Comparison of ENCODE assay signal across 9 mouse cellular contexts in genomic region chr4:148681429-148681828, GRCm38 (mm10). TPM values are rescaled to one million over a fixed set of nuclear protein-coding genes. Genes with fewer than 3 reads are reported as not detected.
A peak's percentile ranks its signal among the peaks of the same experiment; 100 is the strongest.
DNase-seq lines count a peak whose midpoint lies in the region; ATAC-seq and TF ChIP-seq lines count a peak whose summit lies in the region.
"Had no signal": no experiment of that assay in that cellular context is flagged by ENCODE, and none has a peak within 500 bp of the region (broad histone marks: within the 10 kb centered on the region; RNA-seq: fewer than 3 reads in every experiment).

No protein-coding gene starts in this region.

- no peak overlapping the region for H3K27ac ChIP-seq in cerebellum, adult 2 months (ENCODE audit: insufficient read depth, low read length)
- no peak overlapping the region for H3K27ac ChIP-seq in CH12.LX (ENCODE audit: insufficient read depth, low read depth)
- H3K27ac ChIP-seq in heart, embryonic 14.5 days (replicated peaks in 1 of 2; ENCODE audit: control insufficient read depth in 1 of 2, insufficient read depth in 1 of 2, low read depth in 2 of 2, low read length in 2 of 2), result no peak overlapping the region
- no peak overlapping the region for H3K27ac ChIP-seq in stomach, embryonic 14.5 days (ENCODE audit: low read length)
- H3K27ac ChIP-seq: macrophage had no signal

- peak; percentile 49 for TF ChIP-seq RAD21 in CH12.LX (IDR thresholded peaks at IDR 0.05; ENCODE audit: low read depth, low read length)

- no peak overlapping the region for H3K9ac ChIP-seq in CH12.LX (ENCODE audit: insufficient read depth, low read depth)
- no peak overlapping the region; the same call in 1 of the 2 replicates for H3K9ac ChIP-seq in heart, embryonic 14.5 days (ENCODE audit: low read length)
- H3K9ac ChIP-seq in stomach, embryonic 14.5 days (replicated peaks; ENCODE audit: low read depth, low read length), result no peak overlapping the region

- no peaks in the 10 kb centered on the region for H3K27me3 ChIP-seq in cerebellum, adult 2 months (ENCODE audit: control insufficient read depth, insufficient read depth, low read length)
- peaks cover 51% of the 10 kb centered on the region for H3K27me3 ChIP-seq in CH12.LX (replicated peaks)
- H3K27me3 ChIP-seq in heart, embryonic 14.5 days (ENCODE audit: control insufficient read depth, insufficient read depth, low read length), result no peaks in the 10 kb centered on the region
- no peaks in the 10 kb centered on the region for H3K27me3 ChIP-seq in stomach, embryonic 14.5 days (ENCODE audit: control insufficient read depth, insufficient read depth, low read length)

- in situ Hi-C loops in CH12.LX (cut with MboI; ENCODE audit: low pct_ligation_motif_present, low pct_unique_long_range_greater_than_20kb, low sequenced_read_pairs), result no loop called here

- peak; percentile 18 to 55 for DNase-seq in cerebellum, adult 2 months
- DNase-seq in CH12.LX (ENCODE audit: extremely low read depth), result peak; percentile 52
- DNase-seq in cerebellum, postnatal 10 days, result peak; percentile 81 to 85
- peak; percentile 41 to 51 for DNase-seq in layer of hippocampus, postnatal 36 days
- DNase-seq in mesoderm, embryonic 11.5 days (ENCODE audit: low read depth, low spot score), result peak; percentile 72

- peak; percentile 71 for TF ChIP-seq CTCF in cerebellum, adult 2 months (IDR thresholded peaks at IDR 0.05; ENCODE audit: borderline replicate concordance, insufficient read depth, low read depth, low read length)
- TF ChIP-seq CTCF in CH12.LX (conservative IDR thresholded peaks at IDR 0.05 in 1 of 2, IDR thresholded peaks at IDR 0.05 in 1 of 2; ENCODE audit: low read depth in 2 of 2, low read length in 2 of 2), result peak; percentile 6 to 69; a peak in 2 of 4 replicates

- no peak overlapping the region for H3K4me3 ChIP-seq in cerebellum, adult 2 months (replicated peaks; ENCODE audit: insufficient read depth, low read depth, low read length)
- no peak overlapping the region for H3K4me3 ChIP-seq in CH12.LX (replicated peaks in 1 of 3; ENCODE audit: low read depth in 2 of 3, low read length in 2 of 3, poor library complexity in 1 of 3)
- H3K4me3 ChIP-seq in heart, embryonic 14.5 days (ENCODE audit: control insufficient read depth in 1 of 2, insufficient read depth in 1 of 2, low read depth in 1 of 2, low read length in 2 of 2), result no peak overlapping the region
- H3K4me3 ChIP-seq in stomach, embryonic 14.5 days (ENCODE audit: low read depth, low read length), result no peak overlapping the region

- H3K9me3 ChIP-seq in CH12.LX (replicated peaks; ENCODE audit: low read length), result no peaks in the 10 kb centered on the region
- no peaks in the 10 kb centered on the region for H3K9me3 ChIP-seq in heart, embryonic 14.5 days (ENCODE audit: control insufficient read depth, low read length)
- no peaks in the 10 kb centered on the region for H3K9me3 ChIP-seq in stomach, embryonic 14.5 days (ENCODE audit: control insufficient read depth, low read depth, low read length)

- H3K36me3 ChIP-seq in CH12.LX (replicated peaks in 1 of 2; ENCODE audit: control insufficient read depth in 1 of 2, insufficient read depth in 1 of 2, low read length in 1 of 2), result no peaks in the 10 kb centered on the region
- no peaks in the 10 kb centered on the region for H3K36me3 ChIP-seq in heart, embryonic 14.5 days (ENCODE audit: control insufficient read depth, insufficient read depth, low read length)
- no peaks in the 10 kb centered on the region for H3K36me3 ChIP-seq in stomach, embryonic 14.5 days (ENCODE audit: control insufficient read depth, insufficient read depth, low read length)

- dilution Hi-C loops in CH12.LX (cut with MboI; ENCODE audit: extremely low pct_ligation_motif_present, extremely low pct_unique_long_range_greater_than_20kb, low sequenced_read_pairs), result no loop called here

- ATAC-seq in cerebellum, adult (ENCODE audit: insufficient number of reproducible peaks, low FRiP score, low TSS enrichment), result no peak
- no peak for ATAC-seq in heart, embryonic 14.5 days (ENCODE audit: insufficient number of reproducible peaks, insufficient read depth, low FRiP score, low read depth)
- no peak for ATAC-seq in stomach, embryonic 14.5 days (ENCODE audit: insufficient number of reproducible peaks, insufficient read depth, low FRiP score, low read depth)

- 27% methylated on average over 8 of the region's 8 CpGs for WGBS in cerebellum, adult 2 months
- WGBS in heart, embryonic 14.5 days, result 12% methylated on average over 8 of the region's 8 CpGs
- 18% methylated on average over 8 of the region's 8 CpGs for WGBS in stomach, embryonic 14.5 days

- no peak for TF ChIP-seq EP300 in CH12.LX (IDR thresholded peaks at IDR 0.05; ENCODE audit: low read length)

- H3K79me2 ChIP-seq in CH12.LX (replicated peaks; ENCODE audit: control insufficient read depth, extremely low read depth, insufficient read depth, poor library complexity, severe bottlenecking), result no peaks in the 10 kb centered on the region

- H3K4me2 ChIP-seq in CH12.LX (ENCODE audit: insufficient read depth, low read depth, poor library complexity, severe bottlenecking), result no peak overlapping the region
- peak overlapping the region; percentile 28; the same call in 1 of the 2 replicates for H3K4me2 ChIP-seq in heart, embryonic 14.5 days (ENCODE audit: low read length)
- H3K4me2 ChIP-seq in stomach, embryonic 14.5 days (replicated peaks; ENCODE audit: low read depth, low read length), result 0 out of 2 replicates have a peak overlapping the region, but pooled peaks have one; percentile 4

- no peak for TF ChIP-seq POLR2A in cerebellum, adult 2 months (IDR thresholded peaks at IDR 0.05; ENCODE audit: borderline replicate concordance, insufficient read depth, low read length)
- no peak for TF ChIP-seq POLR2A in CH12.LX (IDR thresholded peaks at IDR 0.05; ENCODE audit: low read depth, low read length)

- H3K4me1 ChIP-seq in cerebellum, adult 2 months (ENCODE audit: control insufficient read depth, insufficient read depth, low read length), result no peaks in the 10 kb centered on the region
- peaks cover 11 to 12% of the 10 kb centered on the region in 2 experiments for H3K4me1 ChIP-seq in CH12.LX (ENCODE audit: control insufficient read depth in 1 of 2, insufficient read depth in 2 of 2)
- H3K4me1 ChIP-seq in heart, embryonic 14.5 days (ENCODE audit: control insufficient read depth in 2 of 2, insufficient read depth in 2 of 2, low read length in 2 of 2), result peaks cover 17 to 22% of the 10 kb centered on the region in 2 experiments
- peaks cover 10% of the 10 kb centered on the region for H3K4me1 ChIP-seq in stomach, embryonic 14.5 days (ENCODE audit: control insufficient read depth, insufficient read depth, low read length)

TF ChIP-seq in CH12.LX, 34 proteins besides CTCF, POLR2A, EP300 and RAD21:
- TF ChIP-seq E2F4 (IDR thresholded peaks at IDR 0.05; ENCODE audit: insufficient replicate concordance, low read depth, low read length) (no peak), UBTF (IDR thresholded peaks at IDR 0.05; ENCODE audit: low read depth, low read length) (no peak), POLR2AphosphoS2 (IDR thresholded peaks at IDR 0.05; ENCODE audit: low read depth, low read length) (no peak), SMC3 (IDR thresholded peaks at IDR 0.05; ENCODE audit: low read depth, low read length) (peak; percentile 44), NRF1 (IDR thresholded peaks at IDR 0.05; ENCODE audit: low read depth, low read length) (no peak), NELFE (IDR thresholded peaks at IDR 0.05; ENCODE audit: low read depth, low read length) (no peak), ZNF384 (IDR thresholded peaks at IDR 0.05; ENCODE audit: low read depth, low read length) (no peak), MEF2A (IDR thresholded peaks at IDR 0.05; ENCODE audit: borderline replicate concordance, low read depth, low read length) (no peak)
TF ChIP-seq in CH12.LX: peak in this region for 1.

RNA-seq across cellular contexts. Expression of gene Gm572, which starts 38.3 kb away (rescaled TPM):
- 0.10 and 0.11 TPM in 2 replicates for polyA plus RNA-seq in cerebellum, adult 2 months (2012; rRNA removed)
- total RNA-seq in CH12.LX (2012; rRNA removed) (not detected in 2 replicates), CH12.LX (2014; rRNA removed) (not detected in 2 replicates)
- not detected in 2 replicates for polyA plus RNA-seq in CH12.LX (2012; ENCODE audit: insufficient read length, low read depth)
- 0.19 and 0.28 TPM in 2 replicates for polyA plus RNA-seq in heart, embryonic 14.5 days (2014; fragmentation: Nextera tagmentation; extraction: Ambion mirVana)
- not detected for total RNA-seq in layer of hippocampus, postnatal 36 days (2021)
- not detected in 2 replicates for polyA plus RNA-seq in stomach, embryonic 14.5 days (2014; fragmentation: Nextera tagmentation; extraction: Ambion mirVana)
- polyA plus RNA-seq: macrophage had no signal

RNA-seq across cellular contexts. Expression of gene Tardbp, which starts 54.6 kb away (rescaled TPM):
- polyA plus RNA-seq in cerebellum, adult 2 months (2012; rRNA removed), result 276 and 338 TPM in 2 replicates
- 176 and 238 TPM in 2 replicates for total RNA-seq in CH12.LX (2012; rRNA removed)
- total RNA-seq in CH12.LX (2014; rRNA removed), result 341 and 403 TPM in 2 replicates
- polyA plus RNA-seq in CH12.LX (2012; ENCODE audit: insufficient read length, low read depth), result 617 and 618 TPM in 2 replicates
- polyA plus RNA-seq in heart, embryonic 14.5 days (2014; fragmentation: Nextera tagmentation; extraction: Ambion mirVana), result 80.9 and 87.6 TPM in 2 replicates
- total RNA-seq in layer of hippocampus, postnatal 36 days (2021), result 100 to 1,000 TPM; 218 to 224 TPM
- 154 and 159 TPM in 2 replicates for polyA plus RNA-seq in stomach, embryonic 14.5 days (2014; fragmentation: Nextera tagmentation; extraction: Ambion mirVana)
